Mouse (Mus musculus) heart, postnatal 0 days (tissue): Measurements from ENCODE around the gene Ltbp4.

Experiments
- CTCF ChIP-seq: IDR thresholded peaks from 2 replicates; pipeline ENCODE4 v1.5.1; 2016; ENCODE audit warnings: antibody characterized with exemption, control low read depth, low read depth
- EP300 ChIP-seq: IDR thresholded peaks from 2 replicates; pipeline ENCODE4 v1.6.1; 2016; ENCODE audit warnings: antibody characterized with exemption, low read depth

DNA sequence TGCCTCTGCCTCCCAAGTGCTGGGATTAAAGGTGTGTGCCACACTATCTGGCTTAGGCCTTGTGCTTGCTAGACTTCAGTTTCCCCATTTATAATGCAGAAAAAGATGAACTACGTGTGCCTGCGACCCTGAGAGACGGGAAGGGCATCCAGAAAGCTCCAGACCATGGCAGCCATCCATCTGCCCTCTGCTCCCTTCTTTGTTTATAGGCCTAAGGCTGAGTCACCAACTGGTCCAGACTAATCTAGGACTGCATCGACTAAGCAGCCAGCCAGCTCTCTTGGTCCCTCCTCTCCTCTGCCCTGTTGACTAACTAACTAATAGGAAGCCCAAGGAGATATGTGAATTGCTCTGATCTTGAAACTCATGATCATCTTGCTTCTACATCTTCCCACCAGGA is 41.5 kb downstream of the Ltbp4 start:
- TF ChIP-seq CTCF (no peak), EP300 (no peak)
